Mouse (Mus musculus): Measurements from ENCODE around the gene Tnfrsf4. TPM values are rescaled to one million over a fixed set of nuclear protein-coding genes. Genes with fewer than 3 reads are reported as not detected.
A peak's percentile ranks its signal among the peaks of the same experiment; 100 is the strongest.

Tnfrsf4 gene
- polyA plus RNA-seq, 1 experiment from 2014 or later, result 0.41 TPM

- no peak overlapping the region for H3K4me3 ChIP-seq (ENCODE audit: low read depth, low read length)
- H3K27ac ChIP-seq (ENCODE audit: low read length), result no peak overlapping the region
- H3K36me3 ChIP-seq (ENCODE audit: control insufficient read depth, insufficient read depth, low read length), result no peaks in the 10 kb centered on the region
- no peak for ATAC-seq (ENCODE audit: insufficient number of reproducible peaks, insufficient read depth, low FRiP score, low read depth)
- no peaks in the 10 kb centered on the region for H3K27me3 ChIP-seq (ENCODE audit: control insufficient read depth, insufficient read depth, low read length)
- 78% methylated on average over 4 of the region's 4 CpGs for whole genome bisulfite sequencing
- no peak overlapping the region for H3K9ac ChIP-seq (replicated peaks; ENCODE audit: low read depth, low read length)
- H3K9me3 ChIP-seq (ENCODE audit: control insufficient read depth, low read depth, low read length), result no peaks in the 10 kb centered on the region
- no peak overlapping the region for H3K4me2 ChIP-seq (replicated peaks; ENCODE audit: low read depth, low read length)
- no peaks in the 10 kb centered on the region for H3K4me1 ChIP-seq (ENCODE audit: control insufficient read depth, insufficient read depth, low read length)
Measured at GRCm38 (mm10) chr4:156053113-156053512, 39.5 kb downstream of the Tnfrsf4 start.

- whole genome bisulfite sequencing, result 78% methylated on average over 4 of the region's 4 CpGs
- Histone ChIP-seq H3K36me3 (ENCODE audit: control insufficient read depth, insufficient read depth, low read length) (no peaks in the 10 kb centered on the region), H3K9ac (replicated peaks; ENCODE audit: low read depth, low read length) (no peak overlapping the region), H3K9me3 (ENCODE audit: control insufficient read depth, low read depth, low read length) (no peaks in the 10 kb centered on the region), H3K4me1 (ENCODE audit: control insufficient read depth, insufficient read depth, low read length) (no peaks in the 10 kb centered on the region), H3K4me2 (replicated peaks; ENCODE audit: low read depth, low read length) (no peak overlapping the region), H3K27ac (ENCODE audit: low read length) (no peak overlapping the region), H3K4me3 (ENCODE audit: low read depth, low read length) (no peak overlapping the region), H3K27me3 (ENCODE audit: control insufficient read depth, insufficient read depth, low read length) (no peaks in the 10 kb centered on the region)
- ATAC-seq (ENCODE audit: insufficient number of reproducible peaks, insufficient read depth, low FRiP score, low read depth), result no peak
Measured at GRCm38 (mm10) chr4:156054130-156054529, 40.5 kb downstream of the Tnfrsf4 start.

- 89% methylated on average over 6 of the region's 6 CpGs for WGBS
- Histone ChIP-seq H3K27ac (ENCODE audit: low read length) (no peak overlapping the region), H3K4me2 (replicated peaks; ENCODE audit: low read depth, low read length) (no peak overlapping the region), H3K9ac (replicated peaks; ENCODE audit: low read depth, low read length) (no peak overlapping the region), H3K27me3 (ENCODE audit: control insufficient read depth, insufficient read depth, low read length) (no peaks in the 10 kb centered on the region), H3K4me3 (ENCODE audit: low read depth, low read length) (no peak overlapping the region), H3K36me3 (ENCODE audit: control insufficient read depth, insufficient read depth, low read length) (no peaks in the 10 kb centered on the region), H3K4me1 (ENCODE audit: control insufficient read depth, insufficient read depth, low read length) (no peaks in the 10 kb centered on the region), H3K9me3 (ENCODE audit: control insufficient read depth, low read depth, low read length) (no peaks in the 10 kb centered on the region)
- no peak for ATAC-seq (ENCODE audit: insufficient number of reproducible peaks, insufficient read depth, low FRiP score, low read depth)
Measured at GRCm38 (mm10) chr4:156054606-156055005, 41.0 kb downstream of the Tnfrsf4 start.

- H3K4me3 ChIP-seq (ENCODE audit: low read depth, low read length), result no peak overlapping the region
- no peak overlapping the region for H3K4me2 ChIP-seq (replicated peaks; ENCODE audit: low read depth, low read length)
- H3K9ac ChIP-seq (replicated peaks; ENCODE audit: low read depth, low read length), result no peak overlapping the region
- no peaks in the 10 kb centered on the region for H3K27me3 ChIP-seq (ENCODE audit: control insufficient read depth, insufficient read depth, low read length)
- 86% methylated on average over 5 of the region's 5 CpGs for WGBS
- H3K27ac ChIP-seq (ENCODE audit: low read length), result no peak overlapping the region
- H3K36me3 ChIP-seq (ENCODE audit: control insufficient read depth, insufficient read depth, low read length), result no peaks in the 10 kb centered on the region
- ATAC-seq (ENCODE audit: insufficient number of reproducible peaks, insufficient read depth, low FRiP score, low read depth), result no peak
- no peaks in the 10 kb centered on the region for H3K4me1 ChIP-seq (ENCODE audit: control insufficient read depth, insufficient read depth, low read length)
- no peaks in the 10 kb centered on the region for H3K9me3 ChIP-seq (ENCODE audit: control insufficient read depth, low read depth, low read length)
Measured at GRCm38 (mm10) chr4:156055173-156055572, 41.5 kb downstream of the Tnfrsf4 start.

- H3K27ac ChIP-seq (ENCODE audit: low read length), result peak overlapping the region; percentile 96; the same call in 1 of the 2 replicates
- 51% methylated on average over 10 of the region's 10 CpGs for WGBS
- no peaks in the 10 kb centered on the region for H3K4me1 ChIP-seq (ENCODE audit: control insufficient read depth, insufficient read depth, low read length)
- H3K9me3 ChIP-seq (ENCODE audit: control insufficient read depth, low read depth, low read length), result no peaks in the 10 kb centered on the region
- peak overlapping the region; percentile 37 for H3K4me3 ChIP-seq (ENCODE audit: low read depth, low read length)
- no peak for ATAC-seq (ENCODE audit: insufficient number of reproducible peaks, insufficient read depth, low FRiP score, low read depth)
- H3K9ac ChIP-seq (replicated peaks; ENCODE audit: low read depth, low read length), result peak overlapping the region; percentile 60
- no peaks in the 10 kb centered on the region for H3K36me3 ChIP-seq (ENCODE audit: control insufficient read depth, insufficient read depth, low read length)
- H3K4me2 ChIP-seq (replicated peaks; ENCODE audit: low read depth, low read length), result peak overlapping the region; percentile 42
- H3K27me3 ChIP-seq (ENCODE audit: control insufficient read depth, insufficient read depth, low read length), result no peaks in the 10 kb centered on the region
Measured at GRCm38 (mm10) chr4:156057702-156058101, 44.1 kb downstream of the Tnfrsf4 start.

- no peak for ATAC-seq (ENCODE audit: insufficient number of reproducible peaks, insufficient read depth, low FRiP score, low read depth)
- Histone ChIP-seq H3K27me3 (ENCODE audit: control insufficient read depth, insufficient read depth, low read length) (no peaks in the 10 kb centered on the region), H3K4me3 (ENCODE audit: low read depth, low read length) (peak overlapping the region; percentile 37), H3K9ac (replicated peaks; ENCODE audit: low read depth, low read length) (peak overlapping the region; percentile 60), H3K9me3 (ENCODE audit: control insufficient read depth, low read depth, low read length) (no peaks in the 10 kb centered on the region), H3K27ac (ENCODE audit: low read length) (peak overlapping the region; percentile 96), H3K4me1 (ENCODE audit: control insufficient read depth, insufficient read depth, low read length) (no peaks in the 10 kb centered on the region), H3K4me2 (replicated peaks; ENCODE audit: low read depth, low read length) (peak overlapping the region; percentile 26), H3K36me3 (ENCODE audit: control insufficient read depth, insufficient read depth, low read length) (no peaks in the 10 kb centered on the region)
- 60% methylated on average over 9 of the region's 9 CpGs for WGBS
Measured at GRCm38 (mm10) chr4:156058826-156059225, 45.2 kb downstream of the Tnfrsf4 start.

GRCm38 (mm10) chr4:156059261-156059660, 45.6 kb downstream of the Tnfrsf4 start, which contains the start of gene Ttll10:
Ttll10 (minus strand) TSS chr4:156059414.
- Histone ChIP-seq H3K27me3 (ENCODE audit: control insufficient read depth, insufficient read depth, low read length) (no peaks in the 10 kb centered on the region), H3K36me3 (ENCODE audit: control insufficient read depth, insufficient read depth, low read length) (no peaks in the 10 kb centered on the region), H3K27ac (ENCODE audit: low read length) (peak within 1 kb of the TSS; percentile 96), H3K4me3 (ENCODE audit: low read depth, low read length) (peak within 1 kb of the TSS; percentile 37), H3K4me1 (ENCODE audit: control insufficient read depth, insufficient read depth, low read length) (no peaks in the 10 kb centered on the region), H3K9me3 (ENCODE audit: control insufficient read depth, low read depth, low read length) (no peaks in the 10 kb centered on the region), H3K4me2 (replicated peaks; ENCODE audit: low read depth, low read length) (peak within 1 kb of the TSS; percentile 42), H3K9ac (replicated peaks; ENCODE audit: low read depth, low read length) (peak within 1 kb of the TSS; percentile 60)
- ATAC-seq (ENCODE audit: insufficient number of reproducible peaks, insufficient read depth, low FRiP score, low read depth), result peak; percentile 81
- WGBS, result 29% methylated on average over 5 of the region's 5 CpGs

GRCm38 (mm10) chr4:156059713-156060112, 46.1 kb downstream of the Tnfrsf4 start:
- H3K27ac ChIP-seq (ENCODE audit: low read length), result peak overlapping the region; percentile 96
- WGBS, result 25% methylated on average over 10 of the region's 10 CpGs
- H3K36me3 ChIP-seq (ENCODE audit: control insufficient read depth, insufficient read depth, low read length), result no peaks in the 10 kb centered on the region
- no peaks in the 10 kb centered on the region for H3K4me1 ChIP-seq (ENCODE audit: control insufficient read depth, insufficient read depth, low read length)
- no peaks in the 10 kb centered on the region for H3K9me3 ChIP-seq (ENCODE audit: control insufficient read depth, low read depth, low read length)
- peak overlapping the region; percentile 26; the same call in 1 of the 2 replicates for H3K4me2 ChIP-seq (replicated peaks; ENCODE audit: low read depth, low read length)
- peak; percentile 97 for ATAC-seq (ENCODE audit: insufficient number of reproducible peaks, insufficient read depth, low FRiP score, low read depth)
- no peaks in the 10 kb centered on the region for H3K27me3 ChIP-seq (ENCODE audit: control insufficient read depth, insufficient read depth, low read length)
- H3K9ac ChIP-seq (replicated peaks; ENCODE audit: low read depth, low read length), result peak overlapping the region; percentile 60
- H3K4me3 ChIP-seq (ENCODE audit: low read depth, low read length), result peak overlapping the region; percentile 37
